Mouse (Mus musculus): ENCODE results near the gene Gclm.
"Not testable (repeated sequence)": the region's sequence is repeated elsewhere in the genome, so short reads cannot be mapped to it uniquely, and the experiment has no call there.

The Gclm gene

DNA sequence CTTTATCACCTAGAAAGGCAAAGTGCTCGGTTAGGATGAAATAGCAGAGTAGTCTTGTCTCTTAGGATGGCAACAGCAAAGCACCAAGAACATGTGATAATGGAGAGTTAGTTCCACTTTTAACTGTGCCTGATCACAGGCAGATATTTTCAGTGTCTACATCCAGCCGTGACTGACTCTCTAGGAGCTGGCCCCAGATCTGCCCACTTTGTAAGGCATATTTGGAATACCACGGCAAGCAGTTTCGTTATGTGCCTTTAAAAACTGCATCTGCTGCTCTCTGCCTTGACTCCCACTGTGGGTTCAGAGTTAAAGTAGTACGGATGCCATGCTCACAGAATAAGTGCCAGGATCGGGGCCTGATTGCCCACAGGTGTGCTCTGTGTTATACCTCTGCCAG, 18.4 kb upstream of the Gclm start:
- ATAC-seq (ENCODE audit: insufficient number of reproducible peaks, low FRiP score, low TSS enrichment), result not testable (repeated sequence)

DNA sequence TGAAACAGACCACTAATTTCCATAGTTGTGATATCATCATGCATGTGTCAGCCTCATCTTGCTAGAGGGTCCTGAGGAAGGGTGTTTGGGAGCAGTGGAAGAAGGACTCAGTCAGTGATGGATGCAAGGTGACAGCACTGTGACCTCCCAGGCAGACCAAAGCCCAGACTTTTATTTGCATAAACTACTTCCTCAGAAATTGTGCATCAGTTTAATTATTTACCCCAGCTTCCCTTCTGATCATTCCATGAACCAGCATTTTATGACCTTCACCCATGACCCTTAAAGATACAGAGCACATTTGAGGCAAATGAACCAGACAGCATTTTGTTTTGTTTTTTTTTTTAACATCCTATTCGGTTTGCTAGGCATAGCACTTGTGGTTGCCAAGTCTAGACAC, 9.6 kb upstream of the Gclm start:
- no peak for ATAC-seq (ENCODE audit: insufficient number of reproducible peaks, low FRiP score, low TSS enrichment)

DNA sequence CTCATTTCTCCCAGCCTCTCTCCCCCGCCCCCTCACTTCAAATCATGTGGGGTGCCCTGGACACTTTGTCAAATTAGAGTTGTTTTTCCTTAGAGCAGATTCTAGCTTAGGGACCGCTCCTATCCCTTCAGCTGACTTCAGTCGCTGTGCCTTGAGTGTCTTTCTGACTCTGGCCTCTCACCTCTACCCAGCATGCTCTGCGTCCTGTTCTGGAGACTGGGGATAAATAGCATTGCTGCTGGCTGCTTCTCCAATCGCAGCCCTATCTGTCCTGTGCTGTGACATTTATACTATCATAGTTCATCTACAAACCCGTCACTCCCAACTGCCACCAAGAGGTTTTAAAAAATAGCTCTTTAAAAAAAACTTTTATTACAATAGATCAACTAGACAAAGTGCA, 2.5 kb upstream of the Gclm start:
- no peak for ATAC-seq (ENCODE audit: insufficient number of reproducible peaks, low FRiP score, low TSS enrichment)

DNA sequence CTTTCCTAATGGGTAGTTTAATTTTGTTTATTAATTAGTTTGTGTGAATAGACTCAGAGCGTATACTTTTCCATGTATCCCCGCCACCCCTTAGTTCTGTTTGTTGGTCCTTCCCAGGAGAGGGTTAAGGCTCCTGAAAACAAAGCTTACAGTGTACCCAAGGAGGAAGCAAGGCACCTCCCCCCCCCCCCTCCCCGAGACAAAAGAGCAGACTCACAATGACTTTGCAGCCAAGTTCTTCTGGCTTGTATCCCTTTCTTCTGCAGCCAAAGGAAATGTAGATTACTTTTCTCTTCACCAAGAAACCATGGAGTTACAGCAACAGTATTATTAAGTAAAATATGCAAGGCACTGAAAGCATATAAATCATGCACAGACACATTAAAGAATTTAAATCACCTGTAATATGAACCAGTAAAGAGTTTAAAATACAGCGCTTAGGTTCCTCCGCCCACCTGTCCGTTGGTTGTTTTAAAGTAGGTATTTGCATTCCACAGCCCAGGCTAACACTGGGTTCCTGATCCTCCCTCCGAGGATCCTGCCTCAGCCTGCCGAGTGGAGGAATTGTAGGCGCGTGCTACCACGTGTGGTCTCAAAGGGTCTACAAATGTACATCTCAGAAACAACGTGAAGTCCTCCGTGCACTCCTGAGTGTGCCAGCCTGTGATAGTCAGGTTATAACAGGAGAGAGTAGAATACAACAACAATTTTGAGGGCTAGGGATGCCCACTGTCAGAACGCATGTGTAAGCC, 1.8 kb upstream of the Gclm start:
- no peak for ATAC-seq (ENCODE audit: insufficient number of reproducible peaks, low FRiP score, low TSS enrichment)

DNA sequence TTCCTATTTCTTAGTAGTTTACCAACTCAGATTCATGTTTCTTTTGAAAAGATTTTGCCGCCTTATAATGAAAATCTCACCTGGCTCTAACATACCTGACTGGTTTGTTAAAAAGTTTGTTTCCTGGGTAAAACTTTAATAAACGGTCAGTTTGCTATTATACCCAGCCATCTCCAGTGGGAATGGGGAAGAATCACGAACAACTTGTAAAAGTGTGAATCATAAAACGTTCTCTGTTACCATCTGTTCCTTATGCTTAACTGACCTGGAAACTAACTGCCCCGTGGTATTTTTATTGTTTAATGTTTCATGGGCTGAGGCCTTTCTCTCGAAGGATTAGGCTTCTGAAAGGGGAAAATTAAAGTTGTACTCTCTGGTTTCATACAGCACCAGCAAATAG, 598 bp upstream of the Gclm start:
- ATAC-seq (ENCODE audit: insufficient number of reproducible peaks, low FRiP score, low TSS enrichment), result no peak

DNA sequence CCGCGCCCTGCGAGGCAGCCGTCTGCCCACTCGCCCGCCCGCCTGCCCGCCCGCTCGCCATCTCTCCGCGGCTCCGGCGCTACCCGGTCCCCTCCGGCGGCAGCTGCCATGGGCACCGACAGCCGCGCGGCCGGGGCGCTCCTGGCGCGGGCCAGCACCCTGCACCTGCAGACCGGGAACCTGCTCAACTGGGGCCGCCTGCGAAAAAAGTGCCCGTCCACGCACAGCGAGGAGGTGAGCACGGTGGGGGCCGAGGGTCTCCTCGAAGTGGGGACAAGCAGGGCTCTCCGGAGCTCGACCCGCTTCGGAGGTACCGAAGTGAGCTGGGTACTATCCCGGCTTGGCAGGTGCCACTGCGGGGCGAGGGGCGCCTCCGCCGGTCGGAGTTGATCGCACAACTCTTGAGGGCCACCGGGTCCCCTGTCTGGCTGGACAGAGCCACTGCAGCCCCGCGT, 548 bp downstream of the Gclm start:
- ATAC-seq (ENCODE audit: insufficient number of reproducible peaks, low FRiP score, low TSS enrichment), result peak; percentile 26

DNA sequence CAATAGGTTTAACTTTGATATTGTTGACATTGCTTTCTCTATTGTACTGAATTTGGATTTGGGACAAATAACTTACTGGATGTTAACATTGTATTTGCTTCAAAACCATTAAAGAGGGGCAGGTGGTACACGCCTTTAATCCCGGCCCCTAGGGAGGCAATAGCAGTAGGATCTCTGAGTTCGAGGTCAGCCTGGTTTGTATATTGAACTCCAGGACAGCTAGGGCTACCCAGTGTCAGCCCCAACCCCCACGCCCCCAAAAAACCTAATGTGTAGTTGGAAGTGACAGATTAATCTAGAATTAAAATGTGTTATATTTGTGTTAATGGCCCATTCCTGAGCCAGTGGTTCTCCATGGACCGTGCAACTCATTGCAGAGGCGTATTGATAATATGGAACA, 1.0 kb downstream of the Gclm start:
- no peak for ATAC-seq (ENCODE audit: insufficient number of reproducible peaks, low FRiP score, low TSS enrichment)

DNA sequence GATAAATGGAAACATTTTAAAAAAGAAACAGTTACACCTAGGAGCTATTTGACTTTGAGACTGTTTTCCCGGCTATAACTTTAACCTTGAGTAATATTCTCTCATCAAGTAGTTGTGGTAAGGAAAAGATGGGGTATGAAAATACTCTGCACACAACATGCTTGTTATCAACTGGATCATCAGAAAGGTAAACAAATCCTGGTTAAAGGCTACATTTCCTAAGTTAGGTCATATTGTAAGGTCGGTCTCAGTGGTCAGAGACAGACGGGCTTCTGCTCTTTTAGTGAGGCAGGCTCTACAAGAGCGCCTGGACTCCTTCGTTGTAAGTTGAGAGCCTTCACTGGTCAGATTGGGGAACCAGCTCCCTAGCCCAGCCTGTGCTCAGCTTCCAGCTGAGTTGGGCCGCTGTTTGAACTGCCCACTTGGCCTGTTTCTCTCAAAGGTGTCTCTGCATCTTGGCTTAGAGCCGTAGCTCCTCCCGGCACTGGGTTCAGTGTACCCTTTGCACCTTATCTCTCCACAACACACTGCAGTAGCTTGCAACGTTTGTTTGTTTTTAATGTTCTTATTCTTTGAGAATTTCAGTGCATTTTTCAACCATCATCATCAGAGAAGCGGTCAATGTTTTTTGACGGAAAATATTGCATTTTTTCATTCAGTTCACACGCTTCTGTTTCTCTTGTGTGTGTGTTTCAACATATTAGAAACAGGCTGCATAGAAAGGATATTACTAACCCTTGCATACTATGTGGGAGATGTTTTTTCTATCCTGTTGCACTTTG, 1.8 kb downstream of the Gclm start:
- 0 out of 2 replicates have a peak, but pooled peaks have one; percentile 8 for ATAC-seq (ENCODE audit: insufficient number of reproducible peaks, low FRiP score, low TSS enrichment)

DNA sequence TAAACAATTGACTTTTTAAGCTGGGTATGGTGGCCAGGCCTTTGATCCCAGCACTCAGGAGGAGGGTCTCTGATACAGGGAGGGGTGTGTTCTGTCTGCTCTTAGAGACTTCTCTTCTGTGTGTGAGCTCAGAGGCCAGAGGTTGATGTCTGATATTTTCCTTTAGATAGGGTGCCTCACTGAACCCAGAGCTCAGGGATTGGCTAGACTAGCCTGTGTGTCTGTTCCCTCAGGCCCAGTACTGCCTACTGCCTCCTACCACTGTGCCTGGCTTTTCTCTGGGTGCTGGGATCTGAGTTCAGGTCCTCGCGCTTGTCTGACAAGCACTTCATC, 2.4 kb downstream of the Gclm start:
- ATAC-seq (ENCODE audit: insufficient number of reproducible peaks, low FRiP score, low TSS enrichment), result no peak

DNA sequence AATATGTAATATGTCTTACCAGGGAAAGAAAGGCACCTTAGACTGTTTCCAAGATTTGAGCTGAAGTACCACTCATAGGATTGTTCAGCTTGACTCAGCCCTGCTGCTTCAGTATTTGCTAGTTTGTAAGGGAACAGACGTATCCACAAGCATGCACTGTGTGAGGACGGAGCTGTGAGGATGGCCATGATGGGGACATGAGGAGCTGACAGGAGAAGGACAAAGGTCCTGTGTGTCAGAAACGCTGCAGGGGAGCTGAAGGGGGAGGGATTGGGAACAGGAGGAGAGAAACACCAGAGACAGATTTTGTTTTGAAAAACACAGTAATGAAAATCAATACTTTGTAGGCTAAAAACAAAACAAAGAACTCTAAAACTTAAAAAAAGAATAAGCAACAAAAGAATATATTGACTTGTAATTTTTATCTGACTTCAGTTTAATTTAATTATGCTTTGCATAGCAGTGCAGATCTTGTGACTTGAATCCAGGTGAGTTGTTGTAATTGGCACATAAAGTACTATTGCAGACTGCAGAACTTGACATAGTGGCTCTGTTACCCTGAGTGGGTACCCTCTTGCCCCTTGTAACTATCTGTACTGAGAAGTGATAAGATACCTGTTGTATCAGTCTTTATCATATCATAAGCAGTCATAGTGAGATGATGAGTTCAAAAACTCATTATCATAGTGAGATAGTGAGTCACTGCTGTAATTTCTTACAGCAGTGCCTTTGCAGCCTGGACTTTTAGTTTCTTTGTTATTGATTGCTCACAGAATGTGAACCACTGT, 7.3 kb downstream of the Gclm start:
- no peak for ATAC-seq (ENCODE audit: insufficient number of reproducible peaks, low FRiP score, low TSS enrichment)

DNA sequence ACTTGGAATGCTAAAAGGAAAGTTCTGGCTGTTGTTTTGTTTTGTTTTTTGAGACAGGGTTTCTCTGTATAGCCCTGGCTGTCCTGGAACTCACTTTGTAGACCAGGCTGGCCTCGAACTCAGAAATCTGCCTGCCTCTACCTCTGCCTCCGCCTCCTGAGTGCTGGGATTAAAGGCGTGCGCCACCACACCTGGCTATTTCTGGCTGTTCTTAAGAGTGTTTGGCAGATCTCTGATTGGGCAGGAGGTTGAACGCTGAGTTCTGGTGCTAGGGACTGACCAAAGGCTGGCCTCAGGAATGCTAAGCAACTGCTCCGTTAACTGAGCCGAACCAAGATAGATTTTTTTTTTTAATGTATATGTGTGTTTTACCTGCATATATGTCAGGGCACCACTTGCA, 8.7 kb downstream of the Gclm start:
- not testable (repeated sequence) for ATAC-seq (ENCODE audit: insufficient number of reproducible peaks, low FRiP score, low TSS enrichment)

DNA sequence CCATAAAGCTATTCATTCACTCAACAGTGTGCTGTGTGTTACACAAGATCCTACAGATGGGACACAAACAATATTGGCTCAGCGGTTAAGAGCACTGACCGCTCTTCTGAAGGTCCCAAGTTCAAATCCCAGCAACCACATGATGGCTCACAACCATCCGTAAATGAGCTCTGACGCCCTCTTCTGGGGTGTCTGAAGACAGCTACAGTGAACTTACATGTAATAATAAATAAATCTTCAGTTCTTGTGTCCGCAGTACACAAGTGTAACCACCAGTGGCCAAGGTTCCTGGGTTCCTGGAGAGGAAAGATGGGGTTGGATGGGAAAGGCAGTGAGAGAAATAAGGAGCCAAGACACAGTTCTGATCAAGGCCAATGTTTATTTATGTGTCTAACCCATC, 24.6 kb downstream of the Gclm start:
- no peak for ATAC-seq (ENCODE audit: insufficient number of reproducible peaks, low FRiP score, low TSS enrichment)

DNA sequence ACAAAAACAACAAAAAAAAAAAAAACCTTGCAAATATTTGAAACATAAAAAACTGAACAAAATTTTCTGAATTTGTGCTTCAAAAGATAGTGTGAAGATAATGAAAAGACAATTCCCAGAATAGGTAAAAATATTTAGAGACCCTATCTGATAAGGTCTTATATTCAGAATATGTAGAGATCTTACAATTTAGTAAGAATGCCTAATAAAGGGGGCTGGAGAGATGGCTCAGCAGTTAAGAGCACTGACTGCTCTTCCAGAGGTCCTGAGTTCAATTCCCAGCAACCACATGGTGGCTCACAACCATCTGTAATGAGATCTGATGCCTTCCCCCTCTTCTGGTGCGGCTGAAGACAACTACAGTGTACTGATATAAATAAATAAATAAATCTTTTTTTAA, 27.2 kb downstream of the Gclm start:
- ATAC-seq (ENCODE audit: insufficient number of reproducible peaks, low FRiP score, low TSS enrichment), result not testable (repeated sequence)

DNA sequence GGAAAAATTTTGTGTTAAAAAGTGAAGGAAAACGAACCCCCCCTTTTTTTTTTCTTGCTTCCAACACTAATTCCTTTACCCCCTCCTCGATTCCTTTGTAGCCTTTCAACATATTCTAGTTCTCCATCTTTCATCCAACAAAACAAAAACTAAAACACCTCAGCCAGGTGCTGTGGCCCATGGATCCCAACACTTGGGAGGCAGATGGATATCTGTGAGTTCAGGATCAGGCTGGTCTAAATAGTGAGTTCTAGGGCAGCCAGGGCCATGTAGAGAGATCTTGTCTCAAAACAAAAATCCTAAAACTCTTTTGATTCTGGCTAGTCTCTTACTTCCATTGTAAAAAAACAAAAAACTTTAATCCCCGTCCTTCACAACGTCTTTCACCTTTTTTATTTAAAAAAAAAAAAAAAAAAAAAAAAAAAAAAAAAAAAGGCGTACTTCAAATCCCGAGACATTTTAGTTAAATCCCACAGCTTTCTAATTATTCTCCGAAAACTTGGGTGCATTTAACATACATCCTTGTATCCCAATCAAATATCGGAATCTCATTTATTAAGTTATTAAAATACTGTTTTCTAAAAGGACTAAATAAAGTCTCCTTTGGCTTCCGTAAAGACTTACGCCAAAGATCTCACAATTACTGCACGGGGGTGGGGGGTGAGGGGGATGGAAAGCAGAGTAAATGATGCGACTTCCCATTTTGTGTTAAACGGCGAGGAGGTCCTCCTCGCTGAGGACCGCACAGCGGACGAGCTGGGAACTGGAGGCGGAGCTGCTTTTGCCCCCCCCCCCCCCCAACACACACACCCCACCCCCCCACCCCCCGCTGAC, 28.3 kb downstream of the Gclm start:
- peak; percentile 62; the same call in 1 of the 2 replicates for ATAC-seq (ENCODE audit: insufficient number of reproducible peaks, low FRiP score, low TSS enrichment)

DNA sequence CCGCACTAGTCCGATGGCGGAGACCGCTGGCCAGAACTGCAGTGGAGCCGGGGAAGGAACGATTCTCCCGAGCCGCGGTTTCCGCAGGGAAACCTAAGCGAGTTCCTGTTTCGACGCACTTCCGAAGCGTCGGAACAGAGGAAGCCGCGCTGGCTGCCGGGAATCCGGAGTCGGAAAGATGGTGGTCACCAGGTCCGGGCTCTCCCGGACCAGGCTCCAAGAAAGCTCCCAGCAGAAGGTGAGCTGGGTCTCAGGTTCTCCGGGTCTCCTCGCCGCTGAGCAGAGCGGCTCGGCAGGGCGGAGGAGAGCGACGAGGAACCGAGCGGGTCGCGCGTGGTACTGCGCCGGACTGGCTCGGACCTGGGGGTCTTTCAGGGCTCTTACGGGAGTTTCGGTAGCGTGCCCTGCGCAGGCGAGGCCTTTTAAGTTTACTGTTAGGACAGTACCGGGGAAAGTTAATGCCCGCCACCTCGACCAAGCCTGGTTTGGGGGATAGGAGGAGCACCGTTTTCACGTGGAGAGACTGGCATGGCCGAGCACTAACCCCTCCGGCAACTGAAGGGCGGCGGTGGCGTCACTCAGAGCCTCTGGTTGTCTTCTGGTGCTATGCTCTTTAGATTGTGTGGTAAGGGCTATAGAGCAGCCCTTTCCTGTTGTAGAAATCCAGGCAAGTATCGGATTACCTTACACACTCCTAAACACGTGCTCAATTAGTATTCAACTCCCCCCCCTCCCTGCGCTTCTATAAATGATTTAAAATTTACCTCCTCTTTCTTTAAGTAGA, 29.1 kb downstream of the Gclm start, which contains the start of gene Dnttip2:
Gene Dnttip2, plus strand, starts transcription at position 148 of the 784 bp plus-strand sequence.
- ATAC-seq (ENCODE audit: insufficient number of reproducible peaks, low FRiP score, low TSS enrichment), result peak; percentile 91

DNA sequence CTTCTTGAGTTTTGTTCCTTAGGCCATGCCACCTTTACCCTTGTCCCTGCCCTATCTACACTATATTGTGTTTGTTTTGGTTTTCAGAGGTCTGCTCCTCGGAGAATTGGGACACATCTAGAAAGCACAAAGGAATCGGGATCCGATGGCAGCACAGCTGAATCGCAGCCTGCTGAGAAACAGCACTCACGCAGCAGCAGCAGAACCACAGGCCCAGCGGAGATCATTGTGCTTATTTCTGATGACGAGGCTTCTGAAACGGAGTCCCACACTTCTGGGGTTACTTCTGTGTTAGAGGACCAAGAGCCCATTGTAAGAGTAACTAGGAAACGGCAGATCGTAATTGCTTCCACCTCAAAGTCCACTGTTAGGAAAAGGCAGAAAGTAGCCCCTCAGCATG, 29.8 kb downstream of the Gclm start:
- no peak for ATAC-seq (ENCODE audit: insufficient number of reproducible peaks, low FRiP score, low TSS enrichment)

DNA sequence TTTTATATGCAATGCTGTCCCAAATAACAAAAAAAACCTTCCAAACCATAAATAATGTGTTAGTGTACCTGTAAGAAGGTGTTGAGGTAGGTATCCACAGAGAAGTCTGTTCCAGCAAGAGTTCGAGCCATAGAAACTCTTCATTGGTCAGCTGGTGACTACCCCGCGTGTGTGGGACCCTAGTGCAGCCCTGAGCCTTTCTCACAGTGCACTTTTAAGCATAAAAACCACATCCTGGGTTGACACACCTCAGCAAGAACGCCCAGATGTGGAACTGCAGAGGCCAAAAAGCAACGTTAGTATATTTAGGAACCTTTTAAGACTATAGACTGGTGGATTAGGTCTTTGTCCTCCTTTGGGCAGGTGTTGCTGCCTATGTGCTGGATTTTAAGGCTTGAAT, 41.8 kb downstream of the Gclm start:
- ATAC-seq (ENCODE audit: insufficient number of reproducible peaks, low FRiP score, low TSS enrichment), result no peak

DNA sequence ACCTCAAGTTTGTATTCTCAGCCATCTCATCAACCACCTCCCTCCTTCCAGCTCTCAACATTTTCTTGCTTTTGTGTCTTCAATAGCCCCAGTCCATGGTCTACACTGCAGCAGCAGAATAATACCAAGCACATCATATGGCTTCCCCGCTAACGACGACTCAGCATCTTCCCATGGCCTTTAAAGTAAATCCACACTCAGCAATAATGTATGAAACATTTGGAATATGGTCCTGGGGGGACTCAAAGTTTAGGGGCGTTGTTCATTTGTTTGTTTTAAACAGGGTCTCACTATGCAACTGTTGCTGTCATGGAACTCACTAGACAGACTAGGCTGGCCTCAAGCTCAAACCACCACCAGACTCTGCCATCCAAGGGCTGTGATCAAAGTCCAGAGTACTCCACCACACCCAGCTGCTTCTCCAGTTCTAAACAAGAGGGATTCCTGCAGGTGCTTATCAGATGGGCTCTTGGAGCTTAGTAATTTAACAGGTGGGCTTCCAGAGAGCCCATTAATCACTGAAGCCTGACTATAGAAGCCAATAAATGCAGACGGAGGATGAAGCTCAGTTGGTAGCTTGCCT, 43.3 kb downstream of the Gclm start:
- no peak for ATAC-seq (ENCODE audit: insufficient number of reproducible peaks, low FRiP score, low TSS enrichment)

DNA sequence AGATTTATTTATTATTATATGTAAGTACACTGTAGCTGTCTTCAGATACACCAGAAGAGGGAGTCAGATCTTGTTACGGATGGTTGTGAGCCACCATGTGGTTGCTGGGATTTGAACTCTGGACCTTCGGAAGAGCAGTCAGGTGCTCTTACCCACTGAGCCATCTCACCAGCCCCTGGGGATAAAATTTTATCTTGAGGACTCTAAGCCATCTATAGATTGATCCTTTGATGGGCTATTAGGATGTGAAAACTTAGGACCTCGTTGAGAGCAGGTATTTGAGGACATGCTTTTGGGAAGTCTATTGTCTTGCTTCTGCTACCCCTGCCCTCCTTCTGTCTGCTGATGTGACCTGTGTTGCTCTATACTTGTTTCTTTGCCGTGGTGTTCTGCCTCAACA, 44.0 kb downstream of the Gclm start:
- not testable (repeated sequence) for ATAC-seq (ENCODE audit: insufficient number of reproducible peaks, low FRiP score, low TSS enrichment)

All from cerebellum, adult (tissue).